ENCODE assay signal across 16 mouse cellular contexts in genomic region chr13:54951166-54951565, GRCm38 (mm10). TPM values are rescaled to one million over a fixed set of nuclear protein-coding genes. Genes with fewer than 3 reads are reported as not detected.
DNase-seq lines count a peak whose midpoint lies in the region; ATAC-seq and TF ChIP-seq lines count a peak whose summit lies in the region.
"Had no signal": no experiment of that assay in that cellular context is flagged by ENCODE, and none has a peak within 500 bp of the region (broad histone marks: within the 10 kb centered on the region; RNA-seq: fewer than 3 reads in every experiment).

No protein-coding gene starts in this region.

- no peak for DNase-seq in cerebellum, adult 2 months
- DNase-seq in cerebellum, postnatal 10 days = no peak
- no peak for DNase-seq in midbrain, embryonic 11.5 days (ENCODE audit: low spot score, missing footprints)
- DNase-seq in gastrocnemius, postnatal 36 days = no peak
- DNase-seq: adrenal gland, postnatal 10 days; cerebellum, postnatal 25 days; heart, postnatal 10 days; kidney, postnatal 14 days had no signal

- no peak for TF ChIP-seq POLR2A in cerebellum, adult 2 months (IDR thresholded peaks at IDR 0.05; ENCODE audit: borderline replicate concordance, insufficient read depth, low read length)

- H3K4me2 ChIP-seq in midbrain, embryonic 12.5 days (replicated peaks) = peak overlapping the region; percentile 98
- no peak overlapping the region for H3K4me2 ChIP-seq in midbrain, embryonic 11.5 days
- H3K4me2 ChIP-seq in hindbrain, embryonic 13.5 days = peak overlapping the region; percentile 98
- H3K4me2 ChIP-seq in neural tube, embryonic 12.5 days (replicated peaks) = peak overlapping the region; percentile 99
- H3K4me2 ChIP-seq: liver, embryonic 11.5 days had no signal

- no peaks in the 10 kb centered on the region for H3K36me3 ChIP-seq in midbrain, embryonic 12.5 days
- no peaks in the 10 kb centered on the region for H3K36me3 ChIP-seq in midbrain, embryonic 11.5 days (ENCODE audit: control insufficient read depth, insufficient read depth, low read length)
- H3K36me3 ChIP-seq in hindbrain, embryonic 13.5 days = no peaks in the 10 kb centered on the region
- no peaks in the 10 kb centered on the region for H3K36me3 ChIP-seq in neural tube, embryonic 12.5 days
- H3K36me3 ChIP-seq: embryonic facial prominence, embryonic 12.5 days; lung, embryonic 15.5 days had no signal

- no peaks in the 10 kb centered on the region for H3K9me3 ChIP-seq in midbrain, embryonic 12.5 days
- no peaks in the 10 kb centered on the region for H3K9me3 ChIP-seq in midbrain, embryonic 11.5 days (ENCODE audit: control insufficient read depth, low read length)
- H3K9me3 ChIP-seq in hindbrain, embryonic 13.5 days = no peaks in the 10 kb centered on the region
- no peaks in the 10 kb centered on the region for H3K9me3 ChIP-seq in neural tube, embryonic 12.5 days
- H3K9me3 ChIP-seq: embryonic facial prominence, embryonic 12.5 days; lung, embryonic 15.5 days had no signal

- H3K27ac ChIP-seq in cerebellum, adult 2 months (ENCODE audit: insufficient read depth, low read length) = no peak overlapping the region
- no peak overlapping the region for H3K27ac ChIP-seq in midbrain, embryonic 12.5 days (replicated peaks)
- no peak overlapping the region for H3K27ac ChIP-seq in midbrain, embryonic 11.5 days (ENCODE audit: low read depth, low read length)
- H3K27ac ChIP-seq in hindbrain, embryonic 13.5 days = no peak overlapping the region
- no peak overlapping the region for H3K27ac ChIP-seq in neural tube, embryonic 12.5 days
- H3K27ac ChIP-seq: embryonic facial prominence, embryonic 12.5 days; lung, embryonic 15.5 days had no signal

- peak overlapping the region; percentile 99 for H3K4me3 ChIP-seq in cerebellum, adult 2 months (replicated peaks; ENCODE audit: insufficient read depth, low read depth, low read length)
- H3K4me3 ChIP-seq in midbrain, embryonic 12.5 days = peak overlapping the region; percentile 69; the same call in 1 of the 2 replicates
- no peak overlapping the region for H3K4me3 ChIP-seq in midbrain, embryonic 11.5 days (ENCODE audit: low read depth, low read length)
- H3K4me3 ChIP-seq in hindbrain, embryonic 13.5 days = peak overlapping the region; percentile 75
- peak overlapping the region; percentile 66 for H3K4me3 ChIP-seq in neural tube, embryonic 12.5 days
- H3K4me3 ChIP-seq: embryonic facial prominence, embryonic 12.5 days had no signal

- 57% methylated on average over 5 of the region's 5 CpGs for WGBS in cerebellum, adult 2 months
- 60% methylated on average over 5 of the region's 5 CpGs for WGBS in midbrain, embryonic 12.5 days
- 56% methylated on average over 5 of the region's 5 CpGs for WGBS in midbrain, embryonic 11.5 days
- 52% methylated on average over 5 of the region's 5 CpGs for WGBS in hindbrain, embryonic 13.5 days
- 47% methylated on average over 5 of the region's 5 CpGs for WGBS in neural tube, embryonic 12.5 days

- no peak for ATAC-seq in midbrain, embryonic 12.5 days (ENCODE audit: low FRiP score, low read depth)
- ATAC-seq in midbrain, embryonic 11.5 days (ENCODE audit: low FRiP score) = no peak
- no peak for ATAC-seq in hindbrain, embryonic 13.5 days (ENCODE audit: low FRiP score)
- ATAC-seq in neural tube, embryonic 12.5 days (ENCODE audit: low FRiP score, low read depth) = no peak
- no peak for ATAC-seq in granulocyte monocyte progenitor cell, adult 5-6 weeks (replicated peaks; ENCODE audit: poor library complexity, severe bottlenecking)

- peaks cover 44% of the 10 kb centered on the region for H3K4me1 ChIP-seq in cerebellum, adult 2 months (ENCODE audit: control insufficient read depth, insufficient read depth, low read length)
- peaks cover 44% of the 10 kb centered on the region for H3K4me1 ChIP-seq in midbrain, embryonic 12.5 days
- H3K4me1 ChIP-seq in midbrain, embryonic 11.5 days (ENCODE audit: control insufficient read depth, insufficient read depth, low read length) = peaks cover 14% of the 10 kb centered on the region
- H3K4me1 ChIP-seq in hindbrain, embryonic 13.5 days (replicated peaks) = peaks cover 66% of the 10 kb centered on the region
- peaks cover 48% of the 10 kb centered on the region for H3K4me1 ChIP-seq in neural tube, embryonic 12.5 days

- intact Hi-C loops in gastrocnemius, postnatal 36 days (cut with DNase I) = no loop called here

- peak overlapping the region; percentile 51; the same call in 1 of the 2 replicates for H3K9ac ChIP-seq in midbrain, embryonic 12.5 days (replicated peaks)
- H3K9ac ChIP-seq in midbrain, embryonic 11.5 days (ENCODE audit: low read length) = no peak overlapping the region
- peak overlapping the region; percentile 91 for H3K9ac ChIP-seq in hindbrain, embryonic 13.5 days
- H3K9ac ChIP-seq in neural tube, embryonic 12.5 days = no peak overlapping the region
- H3K9ac ChIP-seq: embryonic facial prominence, embryonic 12.5 days; lung, embryonic 15.5 days had no signal

- no peak for TF ChIP-seq CTCF in cerebellum, adult 2 months (IDR thresholded peaks at IDR 0.05; ENCODE audit: borderline replicate concordance, insufficient read depth, low read depth, low read length)

- H3K27me3 ChIP-seq in cerebellum, adult 2 months (ENCODE audit: control insufficient read depth, insufficient read depth, low read length) = no peaks in the 10 kb centered on the region
- peaks cover 96% of the 10 kb centered on the region for H3K27me3 ChIP-seq in midbrain, embryonic 12.5 days
- peaks cover 94% of the 10 kb centered on the region for H3K27me3 ChIP-seq in midbrain, embryonic 11.5 days (ENCODE audit: control insufficient read depth, insufficient read depth, low read length)
- H3K27me3 ChIP-seq in hindbrain, embryonic 13.5 days = peaks cover 87% of the 10 kb centered on the region
- peaks cover 85% of the 10 kb centered on the region for H3K27me3 ChIP-seq in neural tube, embryonic 12.5 days (replicated peaks)

RNA-seq across cellular contexts. Expression of gene Unc5a, which starts 2.0 kb away (rescaled TPM):
- 37.7 and 41.0 TPM in 2 replicates for polyA plus RNA-seq in cerebellum, adult 2 months (2012; rRNA removed)
- 2.6 and 4.4 TPM in 2 replicates for polyA plus RNA-seq in midbrain, embryonic 12.5 days (2016; fragmentation: Nextera tagmentation; extraction: Ambion mirVana)
- 2.2 and 2.9 TPM in 2 replicates for polyA plus RNA-seq in midbrain, embryonic 11.5 days (2014; fragmentation: Nextera tagmentation; extraction: Ambion mirVana)
- polyA plus RNA-seq in hindbrain, embryonic 13.5 days (2015; fragmentation: Nextera tagmentation; extraction: Ambion mirVana) = 7.8 and 8.4 TPM in 2 replicates
- 5.9 and 7.7 TPM in 2 replicates for polyA plus RNA-seq in neural tube, embryonic 12.5 days (2016; fragmentation: Nextera tagmentation; extraction: Ambion mirVana)
- total RNA-seq in gastrocnemius, postnatal 36 days (2021) = 1 to 10 TPM; 7.1 to 8.6 TPM
- not detected in 2 replicates for total RNA-seq in granulocyte monocyte progenitor cell, adult 5-6 weeks (2014; fragmentation: Nextera tagmentation)
- total RNA-seq in granulocyte monocyte progenitor cell, adult 5-6 weeks (2017) = 0.30 TPM in 1 of 2 replicates, not detected in the other
- total RNA-seq: neutrophil, adult 5-6 weeks had no signal

Comparison
In these comparisons a context has a peak if more than half of its experiments do, and no peak if none do; other contexts are left out.
1. H3K9ac ChIP-seq: peak in midbrain, embryonic 12.5 days (single experiment) and hindbrain, embryonic 13.5 days (single experiment); none in midbrain, embryonic 11.5 days (single experiment) and neural tube, embryonic 12.5 days (single experiment).